Mouse (Mus musculus) right cerebral cortex, postnatal 25 days (tissue): Measurements from ENCODE around the gene Enpp7.

Experiments used
- DNase-seq: peaks from one replicate; pipeline ENCODE4 v3.0.0; 2022

Gene Enpp7

GRCm38 (mm10) chr11:118987999-118988398, at the start of gene Enpp7:
Enpp7 (plus strand) TSS chr11:118988188.
- no peak for DNase-seq

- no peak for DNase-seq
These were observed 48.3 kb upstream of the Enpp7 start for GRCm38 (mm10) chr11:118939731-118940130.

GRCm38 (mm10) chr11:118940539-118940938, 47.4 kb upstream of the Enpp7 start:
- DNase-seq, result peak; percentile 47

- no peak for DNase-seq
These were observed 46.7 kb upstream of the Enpp7 start for GRCm38 (mm10) chr11:118941268-118941667.

GRCm38 (mm10) chr11:118945868-118946267, 42.1 kb upstream of the Enpp7 start:
- no peak for DNase-seq

- no peak for DNase-seq
These were observed 33.0 kb upstream of the Enpp7 start for GRCm38 (mm10) chr11:118955016-118955415.

- peak; percentile 68 for DNase-seq
These were observed 30.9 kb upstream of the Enpp7 start for GRCm38 (mm10) chr11:118957070-118957471.

- peak; percentile 37 for DNase-seq
These were observed 27.3 kb upstream of the Enpp7 start for GRCm38 (mm10) chr11:118960649-118961048.

- no peak for DNase-seq
These were observed 25.5 kb upstream of the Enpp7 start for GRCm38 (mm10) chr11:118962478-118962877.

- no peak for DNase-seq
These were observed 24.1 kb upstream of the Enpp7 start for GRCm38 (mm10) chr11:118963926-118964325.

GRCm38 (mm10) chr11:118965078-118965477, 22.9 kb upstream of the Enpp7 start:
- no peak for DNase-seq

GRCm38 (mm10) chr11:118971470-118972034, 16.4 kb upstream of the Enpp7 start:
- no peak for DNase-seq

GRCm38 (mm10) chr11:118972431-118973377, 15.3 kb upstream of the Enpp7 start:
- no peak for DNase-seq

- no peak for DNase-seq
These were observed 13.6 kb upstream of the Enpp7 start for GRCm38 (mm10) chr11:118974340-118974739.

- peak; percentile 65 for DNase-seq
These were observed 12.6 kb upstream of the Enpp7 start for GRCm38 (mm10) chr11:118975427-118975826.

GRCm38 (mm10) chr11:118975917-118976316, 12.1 kb upstream of the Enpp7 start:
- DNase-seq, result no peak

- no peak for DNase-seq
These were observed 7.6 kb upstream of the Enpp7 start for GRCm38 (mm10) chr11:118980388-118980787.

GRCm38 (mm10) chr11:118981012-118981776, 6.8 kb upstream of the Enpp7 start:
- no peak for DNase-seq

GRCm38 (mm10) chr11:118982593-118983113, 5.3 kb upstream of the Enpp7 start:
- no peak for DNase-seq

- no peak for DNase-seq
These were observed 2.4 kb upstream of the Enpp7 start for GRCm38 (mm10) chr11:118985571-118985970.

GRCm38 (mm10) chr11:118992781-118993180, 4.8 kb downstream of the Enpp7 start:
- no peak for DNase-seq

- DNase-seq, result no peak
These were observed 7.5 kb downstream of the Enpp7 start for GRCm38 (mm10) chr11:118995448-118995847.

- DNase-seq, result no peak
These were observed 9.2 kb downstream of the Enpp7 start for GRCm38 (mm10) chr11:118997182-118997581.
